Mouse (Mus musculus) thymus, adult 2 months (tissue): Measurements from ENCODE around the gene Fam69b. TPM values are rescaled to one million over a fixed set of nuclear protein-coding genes. Genes with fewer than 3 reads are reported as not detected.
A peak's percentile ranks its signal among the peaks of the same experiment; 100 is the strongest.

ENCODE experiments used
- DNase-seq: peaks from one replicate; pipeline ENCODE4 v3.0.0; 2021
- H3K27ac ChIP-seq: fragments of 200-500 bp; 2 replicates; pipeline ENCODE4 v1.5.1; 2012; ENCODE audit warnings: low read length, control low read depth; ENCODE audit not compliant: control insufficient read depth, insufficient read depth
- H3K27me3 ChIP-seq: fragments of 200-500 bp; 2 replicates; pipeline ENCODE4 v1.6.1; 2012; ENCODE audit warnings: mild to moderate bottlenecking, low read length, moderate library complexity, mixed read lengths; ENCODE audit not compliant: control insufficient read depth, insufficient read depth
- H3K36me3 ChIP-seq: fragments of 200-500 bp; 2 replicates; pipeline ENCODE4 v1.6.1; 2012; ENCODE audit warnings: mild to moderate bottlenecking, low read length, moderate library complexity; ENCODE audit not compliant: control insufficient read depth, insufficient read depth
- H3K4me1 ChIP-seq: fragments of 200-500 bp; replicated peaks from 2 replicates; pipeline ENCODE4 v1.6.1; 2012; ENCODE audit warnings: low read length; ENCODE audit not compliant: control insufficient read depth, insufficient read depth
- H3K4me3 ChIP-seq: fragments of 200-500 bp; 2 replicates; pipeline ENCODE4 v1.5.1; 2012; ENCODE audit warnings: mild to moderate bottlenecking, low read length, control low read depth, moderate library complexity; ENCODE audit not compliant: control insufficient read depth, insufficient read depth
- CTCF ChIP-seq: fragments of 200-500 bp; IDR thresholded peaks from 2 replicates; pipeline ENCODE4 v1.5.1; 2012; ENCODE audit warnings: mild to moderate bottlenecking, control low read depth, low read length, moderate library complexity, borderline replicate concordance; ENCODE audit not compliant: control insufficient read depth, poor library complexity, insufficient read depth; ENCODE audit errors: extremely low read depth
- POLR2A ChIP-seq: fragments of 200-500 bp; IDR thresholded peaks from 2 replicates; pipeline ENCODE4 v1.6.1; 2012; ENCODE audit warnings: mild to moderate bottlenecking, low read length, control low read depth, moderate library complexity; ENCODE audit not compliant: control insufficient read depth, poor library complexity, insufficient read depth; ENCODE audit errors: extremely low read depth
- whole genome bisulfite sequencing: fragments of 180-500 bp; shearing (Covaris S2); methylation state at CpG from one replicate; pipeline ENCODE4 v1.1.7; 2018; 5-methylcytosine and 5-hydroxymethylcytosine counted together
- polyA plus RNA-seq: library from polyadenylated mRNA; depleted of rRNA; stranded (reverse); fragments of >200 nt; gene quantifications from 2 replicates; pipeline ENCODE4 v1.2.3, GENCODE M21; 2012

Fam69b gene
- polyA plus RNA-seq, 1 experiment = 14.8 TPM

DNA sequence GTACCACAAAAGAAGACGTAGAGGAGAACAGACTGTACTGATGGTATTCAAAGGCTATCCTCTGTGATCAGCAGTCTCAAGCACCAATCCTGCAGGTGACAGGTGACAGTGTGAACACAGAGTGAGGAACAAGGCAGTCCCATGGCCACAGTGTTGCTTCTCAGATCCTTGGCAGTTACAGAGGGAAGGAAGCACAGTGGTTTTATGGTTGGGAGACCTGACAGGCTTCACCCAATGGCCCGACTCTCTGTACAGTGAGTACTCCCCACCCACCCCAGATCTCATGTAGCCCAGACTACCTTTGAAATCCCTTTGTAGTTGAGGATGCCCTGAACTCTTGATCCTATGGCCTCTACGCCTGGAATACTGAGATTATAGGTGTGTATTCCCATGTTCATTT, 2.8 kb upstream of the Fam69b start:
- Histone ChIP-seq H3K27me3 (no peaks in the 10 kb centered on the region), H3K36me3 (no peaks in the 10 kb centered on the region), H3K4me3 (no peak overlapping the region), H3K27ac (no peak overlapping the region), H3K4me1 (peaks cover 20% of the 10 kb centered on the region)
- TF ChIP-seq POLR2A = no peak
- 21% methylated on average over 3 of the region's 3 CpGs for WGBS
- no peak for DNase-seq

DNA sequence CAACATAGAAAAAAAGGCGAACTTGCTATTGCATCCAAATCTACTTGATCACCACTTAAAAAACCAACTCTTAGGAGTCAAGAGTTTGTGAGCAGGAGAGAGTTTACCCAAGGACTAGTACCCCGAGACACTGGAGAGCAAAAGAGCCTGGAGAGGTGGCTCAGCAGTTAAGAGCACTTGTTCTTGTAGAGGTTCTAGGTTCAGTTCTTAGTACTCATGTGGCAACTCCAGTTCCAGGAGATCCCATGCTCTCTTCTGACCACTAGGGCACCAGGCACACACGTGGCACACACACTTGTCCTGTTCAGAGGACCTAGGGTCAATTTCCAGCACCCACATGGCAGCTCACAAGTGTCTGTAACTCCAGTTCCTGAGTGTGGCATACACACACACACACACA, 2.2 kb upstream of the Fam69b start:
- Histone ChIP-seq H3K4me1 (peaks cover 20% of the 10 kb centered on the region), H3K4me3 (no peak overlapping the region), H3K27me3 (no peaks in the 10 kb centered on the region), H3K36me3 (no peaks in the 10 kb centered on the region), H3K27ac (no peak overlapping the region)
- WGBS = 68% methylated on average over 3 of the region's 3 CpGs
- TF ChIP-seq CTCF (no peak), POLR2A (no peak)
- no peak for DNase-seq

DNA sequence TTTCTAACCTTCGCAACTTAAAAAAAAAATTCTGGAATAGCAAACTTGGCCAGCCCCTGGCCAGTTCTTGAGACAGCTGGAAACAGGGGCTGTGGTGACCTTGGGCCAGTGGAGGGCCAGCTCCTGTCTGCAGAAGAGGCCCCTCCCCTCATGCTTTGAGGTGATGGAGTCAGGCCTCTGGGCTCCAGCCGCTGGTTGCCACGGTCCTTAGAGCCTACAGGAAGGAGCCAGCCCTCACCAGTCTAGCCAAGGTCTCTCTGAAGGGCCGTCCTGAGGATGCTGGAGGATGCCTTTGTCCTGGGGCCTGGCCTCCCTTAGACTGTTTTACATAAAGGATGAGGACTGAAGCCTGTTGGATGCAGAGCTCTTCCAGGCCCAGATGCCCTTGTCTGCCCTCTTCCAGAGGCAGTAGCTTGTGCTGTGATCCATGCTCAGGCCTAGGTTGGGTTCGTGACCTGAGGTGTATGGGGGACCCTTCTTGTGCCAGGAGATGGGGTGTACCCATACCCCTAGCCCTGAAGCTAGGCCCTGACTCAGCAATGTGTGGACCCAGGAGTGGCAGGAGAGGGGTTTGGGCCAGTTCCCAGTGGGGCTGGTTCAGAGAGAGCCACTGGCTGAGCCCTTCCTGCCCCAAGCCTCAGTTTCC, 658 bp downstream of the Fam69b start:
- Histone ChIP-seq H3K4me3 (peak overlapping the region; percentile 52), H3K36me3 (no peaks in the 10 kb centered on the region), H3K27me3 (no peaks in the 10 kb centered on the region), H3K27ac (no peak overlapping the region), H3K4me1 (peaks cover 17% of the 10 kb centered on the region)
- 11% methylated on average over 5 of the region's 5 CpGs for WGBS
- no peak for DNase-seq
- TF ChIP-seq CTCF (no peak), POLR2A (no peak)

DNA sequence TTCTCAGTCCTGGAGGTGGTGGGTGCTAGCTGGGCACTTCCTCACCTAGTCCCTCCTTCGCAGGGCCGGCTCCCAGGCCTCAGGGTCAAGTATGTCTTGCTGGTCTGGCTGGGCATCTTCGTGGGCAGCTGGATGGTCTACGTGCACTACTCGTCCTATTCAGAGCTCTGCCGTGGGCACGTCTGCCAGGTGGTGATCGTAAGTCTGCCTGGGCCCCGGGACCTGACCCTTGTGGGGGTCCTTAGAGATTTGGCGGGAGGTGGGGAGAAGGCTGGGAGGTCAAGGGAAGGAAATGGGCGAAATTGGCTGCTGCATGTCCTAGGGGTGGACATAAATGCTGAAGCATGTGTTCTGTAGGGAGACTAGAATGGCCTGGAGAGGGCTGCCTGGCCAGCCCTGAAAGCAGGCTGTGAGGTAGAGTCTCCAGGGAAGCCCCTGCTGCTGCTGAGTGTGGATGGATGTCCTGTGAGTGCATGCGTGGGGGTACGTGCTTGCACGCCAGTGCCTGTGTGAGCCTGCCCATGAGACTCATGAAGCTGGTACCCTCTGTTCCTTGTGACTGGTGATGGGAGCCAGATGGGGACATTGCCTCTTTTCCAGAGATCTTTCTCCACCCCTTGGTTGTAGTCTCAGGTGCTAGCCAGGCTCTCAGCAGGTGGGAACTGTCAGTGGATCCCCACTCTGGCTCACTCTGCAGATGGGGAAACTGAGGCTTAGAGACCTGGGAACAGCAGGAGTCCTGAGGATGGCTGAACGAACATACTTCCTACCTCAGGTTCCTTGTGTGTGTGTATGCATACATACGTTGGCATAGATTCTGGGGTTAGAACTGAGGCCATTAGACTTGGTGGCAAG, 4.5 kb downstream of the Fam69b start:
- peaks cover 14% of the 10 kb centered on the region for H3K4me1 ChIP-seq
- no peak for DNase-seq
- H3K27ac ChIP-seq = no peak overlapping the region
- no peak overlapping the region for H3K4me3 ChIP-seq
- TF ChIP-seq CTCF (no peak), POLR2A (no peak)
- peaks cover 19% of the 10 kb centered on the region for H3K36me3 ChIP-seq
- no peaks in the 10 kb centered on the region for H3K27me3 ChIP-seq
- 92% methylated on average over 16 of the region's 16 CpGs for WGBS

DNA sequence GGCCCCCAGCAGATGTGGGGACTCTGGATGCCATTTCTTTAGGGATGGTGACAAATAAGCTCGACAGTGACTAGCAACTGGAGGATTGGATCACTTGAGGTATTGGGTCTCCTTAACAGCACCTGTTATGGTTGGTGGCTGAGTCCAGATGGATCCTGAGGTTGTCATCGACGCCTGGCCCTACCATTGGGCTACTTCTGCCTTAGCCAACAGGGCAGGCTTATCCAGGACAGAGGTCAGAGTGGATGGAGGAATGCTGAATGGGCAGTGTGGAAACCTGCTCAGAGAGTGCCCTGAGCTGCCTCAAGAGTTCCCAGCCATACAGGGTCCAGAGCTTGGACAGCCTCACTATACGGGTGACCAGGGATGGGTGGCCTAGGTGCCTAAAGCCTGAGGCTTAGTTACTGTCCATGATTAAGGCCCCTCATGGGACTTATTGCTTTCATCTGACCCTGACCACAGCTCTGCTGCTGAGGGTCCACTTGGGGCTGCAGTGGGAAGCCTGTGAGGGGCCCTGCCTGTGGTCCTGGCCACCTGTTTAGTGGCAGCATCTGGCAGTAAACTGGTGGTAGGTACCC, 5.8 kb downstream of the Fam69b start:
- 84% methylated on average over 4 of the region's 4 CpGs for WGBS
- H3K27me3 ChIP-seq = no peaks in the 10 kb centered on the region
- H3K36me3 ChIP-seq = peaks cover 19% of the 10 kb centered on the region
- no peak overlapping the region for H3K27ac ChIP-seq
- no peak for TF ChIP-seq CTCF
- TF ChIP-seq POLR2A = no peak
- peaks cover 9% of the 10 kb centered on the region for H3K4me1 ChIP-seq
- H3K4me3 ChIP-seq = no peak overlapping the region
- DNase-seq = no peak

DNA sequence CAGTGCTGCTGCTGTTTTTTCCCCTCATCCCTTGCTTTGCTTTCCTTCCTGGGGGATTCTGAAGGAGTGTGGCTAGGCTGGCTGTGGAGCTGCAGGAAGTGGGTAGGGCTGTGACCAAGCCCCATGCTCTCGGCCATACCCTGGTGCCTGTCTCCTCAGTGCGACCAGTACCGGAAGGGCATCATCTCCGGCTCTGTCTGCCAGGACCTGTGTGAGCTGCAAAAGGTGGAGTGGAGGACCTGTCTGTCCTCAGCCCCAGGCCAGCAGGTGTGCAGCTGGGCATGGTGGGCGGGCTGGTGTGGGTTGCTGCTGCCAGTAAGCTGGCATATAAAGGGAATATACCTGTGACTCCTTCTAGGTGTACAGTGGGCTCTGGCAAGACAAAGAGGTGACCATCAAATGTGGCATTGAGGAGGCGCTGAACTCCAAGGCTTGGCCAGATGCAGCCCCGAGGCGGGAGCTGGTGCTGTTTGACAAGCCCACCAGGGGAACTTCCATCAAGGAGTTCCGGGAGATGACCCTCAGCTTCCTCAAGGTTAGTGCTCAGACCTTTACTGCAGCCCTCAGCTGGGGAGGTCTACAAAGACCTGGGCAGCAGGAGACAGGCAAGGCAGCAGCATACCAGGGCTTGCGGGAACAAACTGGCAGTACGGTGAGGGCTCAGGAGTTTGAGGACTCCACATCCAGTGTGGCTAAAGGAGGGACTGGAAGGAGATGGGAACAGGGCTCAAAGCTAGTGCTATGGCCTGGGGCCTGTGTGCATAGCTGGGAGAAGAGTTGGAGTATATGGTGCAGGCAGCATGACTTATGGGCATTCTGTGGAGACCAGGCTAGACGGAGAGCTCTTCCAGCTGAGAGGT, 6.6 kb downstream of the Fam69b start:
- no peak for TF ChIP-seq POLR2A
- TF ChIP-seq CTCF = no peak
- Histone ChIP-seq H3K36me3 (peaks cover 19% of the 10 kb centered on the region), H3K4me3 (no peak overlapping the region), H3K27ac (no peak overlapping the region), H3K27me3 (no peaks in the 10 kb centered on the region), H3K4me1 (peaks cover 5% of the 10 kb centered on the region; the same call in 1 of the 2 replicates)
- 74% methylated on average over 12 of the region's 12 CpGs for WGBS
- no peak for DNase-seq
